Mouse (Mus musculus) right cerebral cortex, postnatal 25 days (tissue): ENCODE data around the gene Apba1.

ENCODE experiments used
- DNase-seq: peaks from one replicate; pipeline ENCODE4 v3.0.0; 2022

Gene Apba1

GRCm38 (mm10) chr19:23980598-23980997, 221.9 kb downstream of the Apba1 start:
- DNase-seq: peak; percentile 53

DNA sequence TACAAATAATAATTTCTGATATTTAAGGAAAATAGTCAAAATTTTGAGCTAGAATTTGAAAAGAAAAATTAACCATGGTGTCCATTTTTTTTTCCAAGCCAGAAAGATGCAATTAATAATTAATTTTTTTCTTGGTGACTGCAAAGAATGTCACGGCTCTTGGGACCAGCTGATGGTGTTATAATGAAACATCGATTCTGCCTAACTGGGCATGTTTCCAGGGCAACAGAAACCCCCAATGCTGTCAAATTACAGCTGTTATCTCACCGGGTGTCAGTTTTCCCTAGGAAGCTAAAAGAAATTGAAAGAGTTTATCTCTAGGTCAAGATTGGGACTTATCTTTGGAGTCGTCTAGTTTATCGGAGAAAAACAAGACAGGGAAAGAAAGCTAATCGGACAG, 225.5 kb downstream of the Apba1 start:
- DNase-seq: no peak

DNA sequence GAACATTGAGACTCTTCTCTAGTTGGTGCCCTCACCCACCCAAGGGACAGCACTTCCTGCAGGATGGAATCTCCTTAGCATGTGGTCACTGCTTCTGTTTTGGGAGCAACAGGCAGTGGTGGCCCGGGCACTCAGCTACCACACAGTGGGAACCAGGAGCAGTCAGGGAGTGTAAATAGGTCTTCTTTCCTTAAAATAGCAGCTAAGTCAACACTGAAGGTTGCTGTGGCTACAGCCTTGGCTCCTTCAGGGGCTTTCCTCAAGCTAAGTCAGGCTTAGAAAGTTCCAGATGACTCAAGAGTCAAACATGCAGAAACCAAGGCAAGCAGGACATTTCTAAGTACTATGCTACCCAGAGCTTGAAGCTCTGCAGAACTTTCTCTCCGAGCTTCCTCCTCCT, 228.6 kb downstream of the Apba1 start:
- DNase-seq: no peak

DNA sequence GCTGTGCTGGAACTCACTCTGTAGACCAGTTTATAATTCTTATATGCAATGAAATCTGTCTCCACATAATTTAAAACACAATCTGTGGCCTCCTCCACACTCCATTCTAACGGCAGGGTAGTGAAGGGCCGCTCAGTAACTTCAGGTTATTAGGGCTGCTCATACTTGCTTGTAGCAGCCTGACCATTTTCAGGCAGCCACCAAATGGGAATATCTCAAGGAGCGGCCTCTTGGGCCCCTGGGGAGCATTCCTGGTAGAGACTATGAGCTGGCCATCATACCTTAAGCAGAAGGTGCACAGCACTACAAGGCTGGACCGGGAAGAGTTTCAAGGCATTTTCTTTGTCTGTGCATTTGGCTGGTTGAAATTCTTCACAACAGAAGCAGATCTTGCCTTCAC, 229.5 kb downstream of the Apba1 start:
- no peak for DNase-seq

DNA sequence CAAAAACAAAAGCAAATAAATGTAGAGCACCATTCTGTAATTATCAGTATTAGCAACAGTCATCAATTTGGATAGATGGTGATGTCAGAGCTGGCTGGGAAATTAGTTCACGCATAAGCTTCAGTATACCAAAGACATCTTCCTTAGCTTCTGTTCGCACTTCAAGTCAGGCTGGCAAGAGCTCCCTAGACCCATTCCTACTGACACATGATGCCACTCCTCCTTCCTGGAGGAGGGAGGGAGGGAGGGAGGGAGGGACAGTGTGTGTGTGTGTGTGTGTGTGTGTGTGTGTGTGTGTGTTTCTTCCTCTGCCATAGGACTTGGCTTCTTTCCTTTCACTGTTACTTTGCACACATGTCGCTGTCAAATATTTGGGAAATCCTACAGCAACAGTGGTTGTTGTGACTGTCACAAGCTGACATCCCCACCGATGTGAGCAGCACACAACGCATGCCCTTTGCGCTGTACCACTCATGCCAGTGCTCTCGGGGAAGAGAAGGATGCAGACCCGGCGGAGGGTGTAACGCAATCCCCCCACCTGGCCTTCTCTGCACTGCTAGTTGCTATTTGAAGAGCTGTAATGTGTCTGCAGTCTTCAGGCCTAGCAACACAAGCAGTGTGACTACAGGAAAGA, 237.2 kb downstream of the Apba1 start:
- DNase-seq: no peak
